Mouse (Mus musculus): ENCODE measurements at regions not wholly inside any gene's neighbourhood (a gene's known extent, or its start where the extent isn't known, plus 50 kb on each side); places are given as distances from the start of the nearest gene placed in this dataset.

- in situ Hi-C loops (cut with MboI, MseI) = no loop called here
These were observed 69.4 kb upstream of the Il12b start for GRCm38 (mm10) chr11:44330438-44330837.

DNA sequence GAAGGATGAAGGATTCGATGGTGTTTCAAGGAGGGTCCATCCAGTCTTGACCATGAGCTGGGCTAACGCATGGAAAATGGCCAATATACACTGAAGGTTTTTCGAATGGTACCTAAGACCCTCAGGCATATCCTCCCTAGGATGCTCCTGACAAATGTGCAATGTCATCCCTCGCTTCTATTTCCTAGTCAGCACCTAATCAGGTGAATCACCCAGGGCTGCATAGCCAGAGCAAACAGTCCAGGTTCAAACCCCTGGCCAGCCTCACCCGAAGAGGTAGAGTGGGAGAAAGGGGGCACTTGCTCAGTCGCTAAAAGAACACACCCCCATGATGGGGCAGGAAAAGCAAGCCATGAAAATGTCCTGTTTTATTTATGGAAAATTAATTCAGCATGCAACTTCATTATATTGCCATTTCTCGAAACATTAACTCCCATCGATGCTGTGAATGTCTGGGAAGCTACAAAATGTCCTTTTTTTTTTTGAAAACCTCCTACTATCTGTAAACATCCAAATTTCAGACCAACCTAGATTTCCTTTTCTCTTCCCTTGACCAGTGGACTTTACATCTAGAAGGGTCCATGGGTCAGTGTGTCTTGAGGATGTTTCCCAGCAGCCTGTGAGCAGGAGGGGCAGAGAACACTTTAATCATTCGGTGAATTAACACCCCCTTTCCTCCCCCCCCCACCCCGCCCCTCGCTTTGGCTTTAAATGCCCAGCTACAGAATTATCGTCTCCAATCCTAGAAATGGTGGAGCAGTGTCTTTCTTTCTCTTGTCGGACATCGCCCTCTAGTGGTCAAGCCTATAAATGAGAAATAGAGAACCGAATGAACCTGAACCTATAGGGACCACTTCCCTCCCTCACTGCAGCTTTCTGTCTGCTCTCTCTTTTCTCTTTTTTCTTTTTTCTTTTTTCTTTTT, 68.8 kb upstream of the Il12b start:
- in situ Hi-C loops (cut with MboI, MseI) = no loop called here

GRCm38 (mm10) chr11:44331774-44332129, 68.1 kb upstream of the Il12b start:
- in situ Hi-C loops (cut with MboI, MseI) = no loop called here

- in situ Hi-C loops (cut with MboI, MseI) = no loop called here
These were observed 59.3 kb upstream of the Il12b start for GRCm38 (mm10) chr11:44340531-44340930.

GRCm38 (mm10) chr11:44348308-44348707, 51.6 kb upstream of the Il12b start:
- in situ Hi-C loops (cut with MboI, MseI) = no loop called here

DNA sequence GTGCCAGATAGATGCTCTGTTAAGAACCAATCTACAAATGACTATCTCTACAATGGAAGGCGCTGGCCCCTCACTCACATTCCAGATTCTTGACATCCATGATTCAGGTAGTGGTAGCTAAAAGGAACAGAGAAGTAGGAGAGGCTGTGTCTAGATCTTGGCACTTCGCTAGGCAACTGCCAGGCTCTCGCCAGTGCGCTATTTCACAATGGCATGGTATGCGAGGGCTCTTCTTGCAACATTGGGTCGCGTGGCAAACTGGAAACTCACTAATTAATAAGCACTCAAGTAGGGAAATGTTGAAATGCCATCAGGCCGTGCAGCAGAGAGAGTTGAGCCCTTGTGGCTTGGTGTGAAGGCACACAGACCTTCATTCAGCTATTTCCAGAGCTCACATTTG, 50.3 kb upstream of the Il12b start:
- in situ Hi-C loops (cut with MboI, MseI) = no loop called here

Measured in T-helper 17 cell (primary cell).